Mouse (Mus musculus) layer of hippocampus, postnatal 14 days (tissue): ENCODE data around the gene Fam205a1. TPM values are rescaled to one million over a fixed set of nuclear protein-coding genes. Genes with fewer than 3 reads are reported as not detected.

Experiments used
- total RNA-seq, 2 experiments: library from RNA; stranded (reverse); gene quantifications; 2 replicates each; pipeline ENCODE4 v1.2.3; 2021

Gene Fam205a1
- total RNA-seq, 2 experiments from 2014 or later: 0.46 to 0.64 TPM

Other genes with a start within 250 kb of the Fam205a1 start
- not detected for gene Gm10591, start 241.7 kb downstream of the Fam205a1 start, total RNA-seq
- gene Gm2564, start 224.2 kb downstream of the Fam205a1 start, total RNA-seq: 10 to 100 TPM; 13.4 to 15.2 TPM
- gene Ccl27b, start 198.6 kb downstream of the Fam205a1 start, total RNA-seq: 1 to 10 TPM in 1 of 2 experiments, not detected in 1; 3.8 TPM
- under 1 TPM in 1 of 2 experiments, not detected in 1; 0.32 TPM for gene Il11ra2, start 192.0 kb downstream of the Fam205a1 start, total RNA-seq
- gene 4930578G10Rik, start 118.3 kb downstream of the Fam205a1 start, total RNA-seq: 1 to 10 TPM; 1.4 to 2.2 TPM
- under 1 TPM in 1 of 2 experiments, not detected in 1; 0.60 TPM for gene Ccl19, start 97.3 kb downstream of the Fam205a1 start, total RNA-seq
- not detected for gene Ccl21a, start 79.9 kb downstream of the Fam205a1 start, total RNA-seq
- gene Gm12394, start 2.9 kb upstream of the Fam205a1 start, total RNA-seq: 1 to 10 TPM in 1 of 2 experiments, under 1 TPM in 1; 0.65 to 1.0 TPM
- under 1 TPM; 0.38 to 0.46 TPM for gene Fam205c, start 20.3 kb upstream of the Fam205a1 start, total RNA-seq
- 100 to 1,000 TPM; 121 to 134 TPM for gene Phf24, start 62.8 kb upstream of the Fam205a1 start, total RNA-seq
- 100 to 1,000 TPM; 213 to 218 TPM for gene Dnajb5, start 95.9 kb upstream of the Fam205a1 start, total RNA-seq
- not detected for gene 1700022I11Rik, start 115.7 kb upstream of the Fam205a1 start, total RNA-seq
- 100 to 1,000 TPM; 214 to 228 TPM for gene Vcp, start 146.6 kb upstream of the Fam205a1 start, total RNA-seq
- 10 to 100 TPM in 1 of 2 experiments, 1 to 10 TPM in 1; 9.9 to 11.6 TPM for gene Fancg, start 156.6 kb upstream of the Fam205a1 start, total RNA-seq
- gene Pigo, start 171.9 kb upstream of the Fam205a1 start, total RNA-seq: 10 to 100 TPM; 29.1 to 32.0 TPM
- gene Stoml2, start 177.8 kb upstream of the Fam205a1 start, total RNA-seq: 100 to 1,000 TPM; 102 to 103 TPM
- gene Fam214b, start 192.3 kb upstream of the Fam205a1 start, total RNA-seq: 10 to 100 TPM; 35.0 to 40.2 TPM
- 10 to 100 TPM; 48.4 to 53.3 TPM for gene Unc13b, start 205.1 kb upstream of the Fam205a1 start, total RNA-seq